Mouse (Mus musculus): ENCODE results near the gene Arsa.
"Not testable (repeated sequence)": the region's sequence is repeated elsewhere in the genome, so short reads cannot be mapped to it uniquely, and the experiment has no call there.

The Arsa gene

GRCm38 (mm10) chr15:89455642-89456041, 21.6 kb downstream of the Arsa start:
- in situ Hi-C loops (cut with MboI, MseI) = no loop called here

GRCm38 (mm10) chr15:89454857-89455256, 22.4 kb downstream of the Arsa start:
- in situ Hi-C loops (cut with MboI, MseI) = no loop called here

- in situ Hi-C loops (cut with MboI, MseI) = no loop called here
Measured at GRCm38 (mm10) chr15:89453865-89454478, 23.3 kb downstream of the Arsa start, which contains the start of gene Mapk8ip2. Mapk8ip2 (plus strand) TSS chr15:89453913.

- in situ Hi-C loops (cut with MboI, MseI) = no loop called here
Measured at GRCm38 (mm10) chr15:89452906-89453864, 24.0 kb downstream of the Arsa start.

GRCm38 (mm10) chr15:89442486-89443070, 34.6 kb downstream of the Arsa start:
- in situ Hi-C loops (cut with MboI, MseI) = no loop called here

- in situ Hi-C loops (cut with MboI, MseI) = no loop called here
Measured at GRCm38 (mm10) chr15:89435878-89436277, 41.3 kb downstream of the Arsa start.

GRCm38 (mm10) chr15:89434136-89434535, 43.1 kb downstream of the Arsa start:
- in situ Hi-C loops (cut with MboI, MseI) = no loop called here

GRCm38 (mm10) chr15:89432946-89433345, 44.3 kb downstream of the Arsa start:
- in situ Hi-C loops (cut with MboI, MseI) = no loop called here

GRCm38 (mm10) chr15:89431806-89432205, 45.4 kb downstream of the Arsa start:
- in situ Hi-C loops (cut with MboI, MseI) = no loop called here

GRCm38 (mm10) chr15:89431271-89431670, 46.0 kb downstream of the Arsa start:
- in situ Hi-C loops (cut with MboI, MseI) = no loop called here

- in situ Hi-C loops (cut with MboI, MseI) = not testable (repeated sequence)
Measured at GRCm38 (mm10) chr15:89430771-89431170, 46.5 kb downstream of the Arsa start.

GRCm38 (mm10) chr15:89430341-89430740, 46.9 kb downstream of the Arsa start:
- in situ Hi-C loops (cut with MboI, MseI) = no loop called here

GRCm38 (mm10) chr15:89429352-89430221, 47.6 kb downstream of the Arsa start, which contains the start of the genes C730034F03Rik, Gm44502 and Chkb:
C730034F03Rik (plus strand) TSS chr15:89429589.
Gm44502 (minus strand) TSS chr15:89429696.
Chkb (minus strand) TSS chr15:89429908.
- in situ Hi-C loops (cut with MboI, MseI) = no loop called here

GRCm38 (mm10) chr15:89428821-89429351, 48.3 kb downstream of the Arsa start:
- in situ Hi-C loops (cut with MboI, MseI) = no loop called here

GRCm38 (mm10) chr15:89428136-89428790, 49.0 kb downstream of the Arsa start:
- in situ Hi-C loops (cut with MboI, MseI) = no loop called here

GRCm38 (mm10) chr15:89426716-89427115, 50.5 kb downstream of the Arsa start:
- in situ Hi-C loops (cut with MboI, MseI) = no loop called here

- in situ Hi-C loops (cut with MboI, MseI) = no loop called here
Measured at GRCm38 (mm10) chr15:89425711-89426121, 51.5 kb downstream of the Arsa start, which contains the start of gene Cpt1b. Cpt1b (minus strand) TSS chr15:89425863.

GRCm38 (mm10) chr15:89424621-89425020, 52.6 kb downstream of the Arsa start:
- in situ Hi-C loops (cut with MboI, MseI) = no loop called here
